Mouse (Mus musculus): ENCODE measurements around the gene Ap1s3. TPM values are rescaled to one million over a fixed set of nuclear protein-coding genes. Genes with fewer than 3 reads are reported as not detected.

Ap1s3 gene
- polyA plus RNA-seq, 1 experiment: 2.1 TPM

- no peak for TF ChIP-seq GATA1 (IDR thresholded peaks at IDR 0.05; ENCODE audit: low read length)
Measured at GRCm38 (mm10) chr1:79577357-79577756, 94.4 kb downstream of the Ap1s3 start.

GRCm38 (mm10) chr1:79571912-79572311 lies 99.9 kb downstream of the Ap1s3 start:
- TF ChIP-seq GATA1 (IDR thresholded peaks at IDR 0.05; ENCODE audit: low read length): no peak

GRCm38 (mm10) chr1:79571126-79571525 lies 100.6 kb downstream of the Ap1s3 start:
- TF ChIP-seq GATA1 (IDR thresholded peaks at IDR 0.05; ENCODE audit: low read length): no peak

- TF ChIP-seq GATA1 (IDR thresholded peaks at IDR 0.05; ENCODE audit: low read length): no peak
Measured at GRCm38 (mm10) chr1:79561186-79561585, 110.6 kb downstream of the Ap1s3 start.

Other genes with a start within 250 kb of the Ap1s3 start
- gene Scg2, start 231.9 kb downstream of the Ap1s3 start, polyA plus RNA-seq (2012): not detected in 2 replicates
- gene Mrpl44, start 104.0 kb upstream of the Ap1s3 start, polyA plus RNA-seq (2012): 57.7 and 61.1 TPM in 2 replicates
- 73.9 and 99.0 TPM in 2 replicates for gene Wdfy1, start 104.2 kb upstream of the Ap1s3 start, polyA plus RNA-seq (2012)
- gene Serpine2, start 189.2 kb upstream of the Ap1s3 start, polyA plus RNA-seq (2012): not detected in 2 replicates